ENCODE assay signal across 24 mouse cellular contexts in genomic region chr5:118363154-118363553, GRCm38 (mm10).
"Had no signal": no experiment of that assay in that cellular context is flagged by ENCODE, and none has a peak within 500 bp of the region (broad histone marks: within the 10 kb centered on the region; RNA-seq: fewer than 3 reads in every experiment).

No protein-coding gene starts in this region.

- ATAC-seq: hindbrain, embryonic 16.5 days; inflammation-experienced regulatory T-cells, adult 6 months; intestine, embryonic 15.5 days; intestine, postnatal 0 days had no signal

- H3K4me2 ChIP-seq: heart, embryonic 12.5 days; hindbrain, embryonic 12.5 days; hindbrain, embryonic 14.5 days; intestine, embryonic 15.5 days; limb, embryonic 13.5 days; limb, embryonic 15.5 days had no signal

- H3K27me3 ChIP-seq: heart, embryonic 12.5 days; hindbrain, embryonic 12.5 days; intestine, embryonic 15.5 days; limb, embryonic 13.5 days; limb, embryonic 15.5 days had no signal

- H3K9me3 ChIP-seq: heart, embryonic 12.5 days; hindbrain, embryonic 10.5 days; hindbrain, embryonic 12.5 days; intestine, embryonic 15.5 days; limb, embryonic 13.5 days; limb, embryonic 15.5 days had no signal

- DNase-seq: gastrocnemius, adult 2 months; gastrocnemius, postnatal 10 days; gastrocnemius, postnatal 25 days; heart, adult 2 months; heart, postnatal 10 days; heart, postnatal 4 days; kidney, adult 18-20 months; kidney, adult 8-10 months; kidney, postnatal 10 days; kidney, postnatal 25 days; kidney, postnatal 4 days; layer of hippocampus, adult 9-11 months; layer of hippocampus, postnatal 36 days; left cerebral cortex, postnatal 4 days had no signal

- H3K4me1 ChIP-seq: intestine, embryonic 15.5 days had no signal

- H3K9ac ChIP-seq: heart, embryonic 12.5 days; hindbrain, embryonic 12.5 days; hindbrain, embryonic 14.5 days; intestine, embryonic 15.5 days; limb, embryonic 13.5 days; limb, embryonic 15.5 days had no signal

- H3K4me3 ChIP-seq: gastrocnemius, adult 2 months; heart, adult 2 months; heart, embryonic 12.5 days; hindbrain, embryonic 10.5 days; hindbrain, embryonic 12.5 days; intestine, embryonic 15.5 days; limb, embryonic 13.5 days; limb, embryonic 15.5 days had no signal

- H3K36me3 ChIP-seq: heart, embryonic 12.5 days; hindbrain, embryonic 10.5 days; hindbrain, embryonic 12.5 days; intestine, embryonic 15.5 days; limb, embryonic 13.5 days; limb, embryonic 15.5 days had no signal

- H3K27ac ChIP-seq: gastrocnemius, adult 2 months; heart, adult 2 months; hindbrain, embryonic 10.5 days; hindbrain, embryonic 12.5 days; hindbrain, embryonic 14.5 days; intestine, embryonic 15.5 days; limb, embryonic 13.5 days; limb, embryonic 15.5 days had no signal
